Mouse (Mus musculus) thymus, postnatal 36 days (tissue): ENCODE results near the gene Zfp687.

Experiments
- DNase-seq, 2 experiments: peaks; one replicate each; pipeline ENCODE4 v3.0.0; 2022; ENCODE audit warnings: mixed read lengths in 2 of 2

The Zfp687 gene

DNA sequence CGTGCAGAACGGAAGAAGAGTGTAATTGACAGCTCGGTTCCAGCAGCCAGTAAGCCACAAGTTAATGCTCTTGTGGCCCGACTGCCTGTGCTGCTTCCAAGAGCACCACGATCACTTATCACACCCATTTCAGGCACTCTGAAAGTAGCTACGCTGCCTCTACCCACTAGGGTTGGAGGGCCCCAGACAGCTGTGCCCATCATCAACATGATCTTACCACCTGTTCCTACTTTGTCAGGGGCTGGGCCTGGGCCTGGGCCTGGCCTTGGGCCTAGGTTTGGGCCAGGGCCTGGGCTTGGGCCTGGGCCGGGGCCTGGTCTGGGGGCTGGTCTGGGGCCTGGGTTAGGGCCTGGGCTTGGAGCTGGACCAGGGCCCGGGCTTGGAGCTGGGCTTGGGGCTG, 57.0 kb downstream of the Zfp687 start:
- no peak for DNase-seq
